Mouse (Mus musculus) megakaryocyte progenitor cell, adult 5-6 weeks (primary cell): ENCODE measurements around the gene Sertad4. TPM values are rescaled to one million over a fixed set of nuclear protein-coding genes. Genes with fewer than 3 reads are reported as not detected.

ENCODE experiments used
- ATAC-seq: replicated peaks from 2 replicates; pipeline ENCODE4 v1.8.0; 2016; ENCODE audit warnings: mild to moderate bottlenecking, moderate TSS enrichment, inconsistent platforms; ENCODE audit not compliant: poor library complexity
- total RNA-seq, 2 experiments: library from RNA; stranded (forward) in 1 of 2; stranded (reverse) in 1 of 2; fragments of 157-497, 149-512 nt in 1 of 2; fragments of 200-1000 nt in 1 of 2; gene quantifications; 2 replicates each; pipeline versions ENCODE4 v1.2.3 to v1.2.4; 2015 to 2017

Sertad4 gene
- total RNA-seq, 2 experiments from 2014 or later, result not detected

GRCm38 (mm10) chr1:192812758-192813157, 42.8 kb downstream of the Sertad4 start:
- ATAC-seq, result no peak

GRCm38 (mm10) chr1:192812290-192812689, 43.3 kb downstream of the Sertad4 start:
- ATAC-seq, result no peak

GRCm38 (mm10) chr1:192806168-192807157, 49.1 kb downstream of the Sertad4 start:
- ATAC-seq, result no peak

GRCm38 (mm10) chr1:192800338-192800737, 55.2 kb downstream of the Sertad4 start:
- ATAC-seq, result peak; percentile 82

- peak; percentile 32 for ATAC-seq
Measured at GRCm38 (mm10) chr1:192799165-192799991, 56.2 kb downstream of the Sertad4 start.

- ATAC-seq, result no peak
Measured at GRCm38 (mm10) chr1:192798212-192799164, 57.1 kb downstream of the Sertad4 start.

- no peak for ATAC-seq
Measured at GRCm38 (mm10) chr1:192797011-192797274, 58.6 kb downstream of the Sertad4 start.

GRCm38 (mm10) chr1:192796201-192797010, 59.1 kb downstream of the Sertad4 start:
- no peak for ATAC-seq

- peak; percentile 63 for ATAC-seq
Measured at GRCm38 (mm10) chr1:192794957-192795745, 60.4 kb downstream of the Sertad4 start.

Other genes starting within 250 kb of the Sertad4 start
- 1.5 and 2.0 TPM in 2 replicates for gene Hhat, start 84.5 kb downstream of the Sertad4 start, total RNA-seq (2015)
- gene Hhat, start 84.5 kb downstream of the Sertad4 start, total RNA-seq (2017), result 1.7 and 2.6 TPM in 2 replicates
- 0.02 TPM in 1 of 2 replicates, not detected in the other for gene Syt14, start 180.0 kb upstream of the Sertad4 start, total RNA-seq (2015)
- 0.03 TPM in 1 of 2 replicates, not detected in the other for gene Syt14, start 180.0 kb upstream of the Sertad4 start, total RNA-seq (2017)